Mouse (Mus musculus) stomach, embryonic 14.5 days (tissue): ENCODE results near the gene 6430571L13Rik. TPM values are rescaled to one million over a fixed set of nuclear protein-coding genes. Genes with fewer than 3 reads are reported as not detected.

Experiments
- ATAC-seq: fragments of 200-750 bp; cut with Nextera tagmentation; 2 replicates; pipeline ENCODE4 v1.8.0; 2017; ENCODE audit warnings: low read depth, moderate TSS enrichment; ENCODE audit not compliant: insufficient number of reproducible peaks, insufficient read depth, low FRiP score
- H3K27ac ChIP-seq: fragments of 300-500 bp; sonication (generic); 2 replicates; pipeline ENCODE4 v1.5.1; 2014; ENCODE audit warnings: mild to moderate bottlenecking, low read length, moderate library complexity, mixed read lengths
- H3K27me3 ChIP-seq: fragments of 300-500 bp; sonication (generic); 2 replicates; pipeline ENCODE4 v1.6.1; 2014; ENCODE audit warnings: low read length, control low read depth, mixed read lengths; ENCODE audit not compliant: control insufficient read depth, insufficient read depth
- H3K36me3 ChIP-seq: fragments of 300-500 bp; sonication (generic); 2 replicates; pipeline ENCODE4 v1.6.1; 2014; ENCODE audit warnings: mild to moderate bottlenecking, control low read depth, low read length, moderate library complexity, mixed read lengths; ENCODE audit not compliant: control insufficient read depth, insufficient read depth
- H3K4me1 ChIP-seq: fragments of 300-500 bp; sonication (generic); 2 replicates; pipeline ENCODE4 v1.6.1; 2014; ENCODE audit warnings: low read length, control low read depth, mixed read lengths; ENCODE audit not compliant: control insufficient read depth, insufficient read depth
- H3K4me2 ChIP-seq: fragments of 300-500 bp; sonication (generic); replicated peaks from 2 replicates; pipeline ENCODE4 v1.6.1; 2014; ENCODE audit warnings: low read depth, low read length, control low read depth
- H3K4me3 ChIP-seq: fragments of 300-500 bp; sonication (generic); 2 replicates; pipeline ENCODE4 v1.5.1; 2014; ENCODE audit warnings: low read depth, low read length, control low read depth
- H3K9ac ChIP-seq: fragments of 300-500 bp; sonication (generic); replicated peaks from 2 replicates; pipeline ENCODE4 v1.6.1; 2014; ENCODE audit warnings: low read depth, mild to moderate bottlenecking, control low read depth, low read length, moderate library complexity, mixed read lengths
- H3K9me3 ChIP-seq: fragments of 300-500 bp; sonication (generic); 2 replicates; pipeline ENCODE4 v1.6.1; 2016; ENCODE audit warnings: low read depth, low read length, control low read depth; ENCODE audit not compliant: control insufficient read depth
- WGBS: fragments of 180-500 bp; shearing (Covaris S2); extraction: QIAGEN DNeasy Blood & Tissue Kit; methylation state at CpG from one replicate; pipeline ENCODE4 v1.1.7; 2014; 5-methylcytosine and 5-hydroxymethylcytosine counted together
- polyA plus RNA-seq: library from polyadenylated mRNA; unstranded; fragments of >200 nt; fragmentation: Nextera tagmentation; extraction: Ambion mirVana; gene quantifications from 2 replicates; pipeline ENCODE4 v1.2.1, GENCODE M21; 2014

6430571L13Rik gene
- polyA plus RNA-seq, 1 experiment from 2014 or later: 0.19 TPM

DNA sequence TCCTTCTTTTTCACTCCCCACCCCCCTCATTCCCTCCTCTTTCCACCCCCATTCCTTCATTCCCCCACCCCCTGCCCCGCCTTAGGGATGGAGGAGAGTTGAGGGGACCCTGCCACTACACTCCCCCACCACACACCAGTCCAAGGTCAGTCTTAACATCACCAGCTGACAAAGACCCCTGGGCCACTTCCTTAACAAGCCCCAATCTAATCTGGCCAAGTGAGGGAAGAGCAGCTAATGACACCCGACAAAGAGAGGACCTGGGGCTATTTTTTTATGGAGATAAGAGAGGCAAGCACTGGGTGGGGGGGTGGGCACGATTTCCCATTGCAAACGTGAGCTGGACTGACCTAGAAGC, 29.7 kb downstream of the 6430571L13Rik start:
- no peaks in the 10 kb centered on the region for H3K9me3 ChIP-seq
- H3K27ac ChIP-seq: no peak overlapping the region

DNA sequence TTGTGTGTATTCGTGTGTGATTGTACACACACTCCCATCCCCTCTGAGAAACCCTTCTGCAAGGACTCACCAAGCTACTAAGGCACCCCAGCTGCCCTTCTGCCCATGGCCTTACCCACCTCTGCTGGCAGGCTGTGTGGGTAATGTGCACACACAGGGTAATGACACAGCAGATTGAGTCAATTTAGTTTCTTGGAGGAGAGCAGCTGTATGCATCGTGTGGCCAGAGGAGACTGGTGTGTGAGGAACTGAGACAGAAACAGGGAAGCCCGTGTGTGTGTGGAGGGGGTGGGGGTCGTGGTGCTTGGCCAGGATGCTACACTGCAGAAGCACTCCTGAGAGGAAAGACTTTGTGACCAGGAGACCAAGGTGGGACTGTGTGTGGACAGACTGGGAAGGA, 32.0 kb downstream of the 6430571L13Rik start:
- WGBS: 61% methylated on average over 4 of the region's 4 CpGs

More for the DNA sequence above, 29.7 kb downstream of the 6430571L13Rik start:
- no peak overlapping the region for H3K4me3 ChIP-seq
- no peak for ATAC-seq
- H3K9ac ChIP-seq: no peak overlapping the region
- no peak overlapping the region for H3K4me2 ChIP-seq
- H3K27me3 ChIP-seq: peaks cover 7% of the 10 kb centered on the region; the same call in 1 of the 2 replicates
- no peaks in the 10 kb centered on the region for H3K4me1 ChIP-seq
- no peaks in the 10 kb centered on the region for H3K36me3 ChIP-seq
- WGBS: 22% methylated on average over 4 of the region's 4 CpGs

DNA sequence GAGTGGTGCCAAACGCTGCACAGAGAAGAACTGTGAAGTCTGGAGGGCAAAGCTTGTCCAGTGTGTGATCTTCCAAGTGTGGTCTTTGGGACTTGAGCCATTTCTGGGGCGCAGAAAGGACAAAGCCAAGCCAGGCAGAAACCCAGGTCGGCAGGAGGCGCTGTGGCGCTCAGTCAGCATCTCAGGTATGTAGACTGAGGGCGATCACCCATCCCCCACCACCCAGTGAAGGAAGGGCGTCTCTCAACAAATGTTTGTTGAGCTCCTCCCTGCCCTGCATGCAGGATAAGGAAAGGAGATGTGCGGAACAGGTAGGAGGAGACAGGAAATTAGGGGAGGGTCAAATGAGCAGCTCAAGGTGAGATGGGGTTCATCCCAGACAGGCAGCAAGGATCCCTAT, 34.2 kb downstream of the 6430571L13Rik start:
- no peak for ATAC-seq
- Histone ChIP-seq H3K27me3 (peaks cover 24% of the 10 kb centered on the region; the same call in 1 of the 2 replicates), H3K27ac (no peak overlapping the region)

More for the DNA sequence above, 32.0 kb downstream of the 6430571L13Rik start:
- H3K9me3 ChIP-seq: no peaks in the 10 kb centered on the region
- H3K4me3 ChIP-seq: no peak overlapping the region
- peaks cover 17% of the 10 kb centered on the region; the same call in 1 of the 2 replicates for H3K27me3 ChIP-seq
- H3K4me2 ChIP-seq: no peak overlapping the region
- H3K27ac ChIP-seq: no peak overlapping the region
- no peak for ATAC-seq
- H3K4me1 ChIP-seq: no peaks in the 10 kb centered on the region
- no peaks in the 10 kb centered on the region for H3K36me3 ChIP-seq
- H3K9ac ChIP-seq: no peak overlapping the region

DNA sequence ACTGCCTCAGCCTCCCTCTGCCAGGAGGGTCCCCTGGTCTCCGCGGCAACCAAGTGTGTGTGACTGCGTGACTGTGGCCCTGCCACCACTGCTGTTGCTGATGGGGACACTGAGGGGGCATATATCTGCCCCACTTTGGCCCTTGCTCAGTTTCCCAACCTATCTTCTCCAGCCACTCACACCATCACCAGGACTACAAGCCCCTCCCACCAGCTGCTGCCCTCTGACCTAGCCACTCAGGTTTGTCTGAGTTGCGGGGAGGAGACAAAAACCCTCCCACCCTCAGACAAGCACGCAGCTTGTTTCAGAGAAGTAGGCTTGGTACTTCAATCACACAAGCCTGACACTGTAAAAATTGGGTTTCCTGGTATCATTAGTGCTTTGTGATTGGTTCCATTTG, 35.0 kb downstream of the 6430571L13Rik start:
- Histone ChIP-seq H3K4me1 (peaks cover 4% of the 10 kb centered on the region; the same call in 1 of the 2 replicates), H3K27ac (no peak overlapping the region), H3K9ac (no peak overlapping the region), H3K27me3 (peaks cover 24% of the 10 kb centered on the region; the same call in 1 of the 2 replicates), H3K36me3 (no peaks in the 10 kb centered on the region), H3K4me3 (no peak overlapping the region), H3K4me2 (no peak overlapping the region), H3K9me3 (no peaks in the 10 kb centered on the region)
- no peak for ATAC-seq
- 13% methylated on average over 5 of the region's 5 CpGs for WGBS

More for the DNA sequence above, 34.2 kb downstream of the 6430571L13Rik start:
- H3K9ac ChIP-seq: no peak overlapping the region
- no peaks in the 10 kb centered on the region for H3K9me3 ChIP-seq
- peaks cover 4% of the 10 kb centered on the region; the same call in 1 of the 2 replicates for H3K4me1 ChIP-seq
- no peak overlapping the region for H3K4me3 ChIP-seq
- H3K4me2 ChIP-seq: no peak overlapping the region
- 6% methylated on average over 8 of the region's 8 CpGs for WGBS
- no peaks in the 10 kb centered on the region for H3K36me3 ChIP-seq

DNA sequence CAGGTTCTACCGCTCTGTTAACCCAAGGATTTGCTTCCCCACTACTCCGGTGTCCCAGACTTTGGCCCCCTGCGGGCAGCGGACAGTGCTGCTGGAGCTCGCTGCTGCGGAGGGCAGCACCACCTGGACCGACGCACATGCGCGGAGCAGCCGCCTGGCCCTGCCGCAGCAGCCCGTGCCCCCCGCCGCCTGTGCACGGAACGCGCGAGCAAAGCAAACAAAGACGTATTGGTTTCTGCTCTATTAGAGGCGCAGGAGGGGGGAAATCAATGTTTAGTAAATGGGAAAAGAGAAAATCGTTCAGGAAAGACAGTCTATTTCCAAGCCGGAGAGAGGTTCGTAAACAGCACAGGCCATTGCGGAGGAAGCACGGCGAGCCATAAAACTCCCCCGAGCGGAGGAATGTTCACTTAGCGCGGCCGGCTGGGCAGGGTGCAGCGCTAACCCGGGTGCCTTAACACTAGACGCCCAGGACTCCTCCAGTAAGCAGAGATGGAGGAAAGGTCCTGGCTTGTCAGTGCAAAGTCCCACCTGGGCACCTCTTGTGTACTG, 37.6 kb downstream of the 6430571L13Rik start:
- Histone ChIP-seq H3K4me1 (peaks cover 4% of the 10 kb centered on the region; the same call in 1 of the 2 replicates), H3K9ac (no peak overlapping the region), H3K27me3 (peaks cover 46% of the 10 kb centered on the region), H3K4me2 (peak overlapping the region; percentile 51), H3K27ac (no peak overlapping the region), H3K36me3 (no peaks in the 10 kb centered on the region), H3K4me3 (peak overlapping the region; percentile 29), H3K9me3 (no peaks in the 10 kb centered on the region)
- under 1% methylated on average over 35 of the region's 35 CpGs for WGBS
- ATAC-seq: no peak

DNA sequence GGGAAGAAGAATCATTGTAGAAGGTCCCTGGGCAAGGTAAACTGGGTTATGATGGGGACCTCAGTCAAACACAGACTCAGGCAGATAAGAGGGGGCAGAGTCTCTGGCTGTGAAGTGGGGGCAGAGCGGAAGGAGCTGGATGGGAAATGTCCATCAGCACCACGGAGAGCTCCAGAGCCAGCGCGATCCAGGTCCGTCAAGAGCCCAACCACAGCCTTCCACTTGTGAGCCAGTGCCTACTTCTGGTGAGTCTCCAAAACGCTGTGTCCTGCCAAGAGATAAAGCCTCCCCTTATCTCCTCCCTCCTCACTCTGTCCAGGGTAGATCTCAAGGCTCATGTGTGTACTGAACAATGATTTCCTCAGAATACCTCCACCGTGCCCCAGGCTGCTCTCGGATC, 41.3 kb downstream of the 6430571L13Rik start:
- Histone ChIP-seq H3K4me2 (no peak overlapping the region), H3K36me3 (no peaks in the 10 kb centered on the region), H3K4me3 (no peak overlapping the region), H3K4me1 (peaks cover 4% of the 10 kb centered on the region; the same call in 1 of the 2 replicates), H3K27me3 (peaks cover 36% of the 10 kb centered on the region), H3K27ac (no peak overlapping the region), H3K9me3 (no peaks in the 10 kb centered on the region), H3K9ac (no peak overlapping the region)
- WGBS: 13% methylated on average over 8 of the region's 8 CpGs
- ATAC-seq: no peak

DNA sequence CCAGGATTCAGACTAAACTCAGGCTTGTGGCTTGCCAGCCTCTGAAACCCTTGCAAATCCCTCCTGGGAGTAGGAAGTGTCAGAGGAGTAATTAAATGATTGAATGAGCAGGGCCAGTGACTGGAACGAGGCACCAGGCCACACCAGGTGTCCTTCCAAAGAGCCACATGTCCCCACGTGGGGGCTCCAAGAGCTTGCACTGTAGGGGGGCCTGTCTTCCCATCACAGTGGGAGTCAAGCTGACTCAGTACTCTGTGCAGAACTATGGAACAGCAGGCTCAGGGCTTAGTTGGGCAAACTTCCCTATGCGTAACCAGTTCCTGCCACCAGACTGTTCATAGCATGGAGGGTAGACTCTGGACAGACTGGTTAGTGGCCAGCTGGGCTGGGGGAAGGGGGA, 44.0 kb downstream of the 6430571L13Rik start:
- no peak overlapping the region for H3K9ac ChIP-seq
- H3K4me3 ChIP-seq: no peak overlapping the region
- H3K4me1 ChIP-seq: peaks cover 4% of the 10 kb centered on the region; the same call in 1 of the 2 replicates
- H3K4me2 ChIP-seq: no peak overlapping the region
- no peak for ATAC-seq
- no peaks in the 10 kb centered on the region for H3K36me3 ChIP-seq
- no peaks in the 10 kb centered on the region for H3K9me3 ChIP-seq
- no peak overlapping the region for H3K27ac ChIP-seq
- WGBS: 38% methylated on average over 3 of the region's 3 CpGs
- peaks cover 28% of the 10 kb centered on the region for H3K27me3 ChIP-seq

DNA sequence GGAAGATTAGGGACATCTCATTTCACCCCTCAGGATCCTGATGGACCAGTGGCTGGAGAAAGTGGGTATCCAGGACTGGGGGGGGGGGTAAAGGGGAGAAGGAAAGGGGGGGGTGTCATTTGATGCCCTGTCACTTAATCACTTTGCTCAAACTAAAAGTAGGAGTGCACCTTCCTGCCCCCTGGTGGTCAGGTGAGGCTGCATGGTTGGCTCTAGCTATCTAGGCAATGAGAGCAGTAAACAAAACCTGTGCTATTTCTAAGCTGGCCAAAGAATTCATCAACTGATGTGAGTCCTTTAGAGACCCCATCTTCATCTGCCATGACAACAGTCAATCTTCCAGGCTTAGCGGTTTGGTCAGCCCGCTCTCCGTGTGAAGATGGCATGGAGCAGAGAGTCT, 46.3 kb downstream of the 6430571L13Rik start:
- Histone ChIP-seq H3K4me3 (no peak overlapping the region), H3K36me3 (no peaks in the 10 kb centered on the region), H3K9me3 (no peaks in the 10 kb centered on the region), H3K9ac (no peak overlapping the region), H3K4me1 (peaks cover 4% of the 10 kb centered on the region; the same call in 1 of the 2 replicates), H3K27me3 (peaks cover 18% of the 10 kb centered on the region), H3K27ac (no peak overlapping the region), H3K4me2 (no peak overlapping the region)
- WGBS: 69% methylated on average over 3 of the region's 3 CpGs
- no peak for ATAC-seq

DNA sequence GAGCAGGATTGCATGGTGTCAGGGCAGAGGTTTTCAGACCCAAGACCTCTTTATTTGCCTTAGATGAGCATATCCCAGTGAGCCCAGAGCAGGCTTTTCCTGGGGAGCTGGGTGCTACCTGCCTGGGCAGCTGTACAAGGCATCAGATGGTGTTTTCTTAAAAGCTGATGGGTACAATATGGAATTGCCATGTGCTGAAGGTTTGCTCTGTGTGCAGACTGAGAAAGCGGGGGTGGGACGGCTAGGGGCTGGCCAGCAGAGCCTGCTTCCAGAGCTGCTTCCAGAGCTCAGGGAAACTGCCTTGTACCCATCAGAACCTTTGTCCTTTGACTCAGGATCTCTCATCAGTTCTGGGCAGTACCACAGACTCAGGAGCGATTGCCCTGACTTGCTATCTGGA, 47.3 kb downstream of the 6430571L13Rik start:
- H3K9ac ChIP-seq: no peak overlapping the region
- no peaks in the 10 kb centered on the region for H3K36me3 ChIP-seq
- H3K9me3 ChIP-seq: no peaks in the 10 kb centered on the region
- 86% methylated on average over 3 of the region's 3 CpGs for WGBS
- no peak overlapping the region for H3K27ac ChIP-seq
- no peak overlapping the region for H3K4me2 ChIP-seq
- H3K27me3 ChIP-seq: peaks cover 8% of the 10 kb centered on the region; the same call in 1 of the 2 replicates
- no peak for ATAC-seq
- H3K4me1 ChIP-seq: peaks cover 4% of the 10 kb centered on the region; the same call in 1 of the 2 replicates
- H3K4me3 ChIP-seq: no peak overlapping the region
